Mouse (Mus musculus): ENCODE measurements at regions not wholly inside any gene's neighbourhood (a gene's known extent, or its start where the extent isn't known, plus 50 kb on each side); places are given as distances from the start of the nearest gene placed in this dataset.
A peak's percentile ranks its signal among the peaks of the same experiment; 100 is the strongest.

GRCm38 (mm10) chr1:114456406-114456805 lies 1228.2 kb upstream of the Cntnap5a start:
- DNase-seq (ENCODE audit: low spot score in 2 of 2): no peak

DNA sequence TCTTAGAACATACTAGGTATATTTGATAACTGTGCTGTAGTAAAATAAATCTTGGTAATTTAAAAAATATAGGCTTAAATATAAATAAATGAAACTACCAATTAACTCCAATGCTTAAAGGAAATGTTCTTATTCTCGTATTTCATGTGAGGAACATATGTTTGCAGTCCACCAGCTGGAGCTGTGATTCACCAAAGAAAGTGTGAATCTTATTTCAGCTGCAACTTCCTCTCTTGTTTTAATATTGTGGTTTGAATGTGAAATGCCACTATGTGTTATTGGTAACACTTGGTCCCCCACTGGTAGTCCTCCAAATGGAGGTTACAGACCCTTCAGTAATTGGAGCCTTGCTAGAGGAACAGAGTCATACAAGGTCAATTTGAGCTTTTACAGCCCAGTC lies 1188.1 kb upstream of the Cntnap5a start:
- peak; percentile 3 for DNase-seq (ENCODE audit: low spot score in 2 of 2)

DNA sequence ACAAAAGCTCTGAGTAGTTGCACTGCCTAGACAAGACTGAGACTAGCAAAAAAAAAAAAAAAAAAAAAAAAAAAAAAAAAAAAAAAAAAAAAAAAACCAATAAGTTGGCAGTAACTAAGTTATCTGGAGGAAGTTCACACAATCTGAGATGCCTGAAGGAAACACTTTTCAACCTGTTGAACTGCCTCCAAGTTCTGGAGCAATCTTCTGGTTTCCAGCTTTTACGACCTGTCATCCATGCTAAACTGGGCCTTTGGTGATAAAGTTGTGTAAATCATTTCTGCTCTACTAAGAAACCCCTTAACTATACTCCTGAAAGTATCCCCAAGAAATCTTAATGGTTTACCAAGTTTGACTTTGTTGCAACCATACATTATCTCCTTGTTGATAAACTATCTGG lies 1168.8 kb upstream of the Cntnap5a start:
- no peak for DNase-seq (ENCODE audit: low spot score in 2 of 2)

DNA sequence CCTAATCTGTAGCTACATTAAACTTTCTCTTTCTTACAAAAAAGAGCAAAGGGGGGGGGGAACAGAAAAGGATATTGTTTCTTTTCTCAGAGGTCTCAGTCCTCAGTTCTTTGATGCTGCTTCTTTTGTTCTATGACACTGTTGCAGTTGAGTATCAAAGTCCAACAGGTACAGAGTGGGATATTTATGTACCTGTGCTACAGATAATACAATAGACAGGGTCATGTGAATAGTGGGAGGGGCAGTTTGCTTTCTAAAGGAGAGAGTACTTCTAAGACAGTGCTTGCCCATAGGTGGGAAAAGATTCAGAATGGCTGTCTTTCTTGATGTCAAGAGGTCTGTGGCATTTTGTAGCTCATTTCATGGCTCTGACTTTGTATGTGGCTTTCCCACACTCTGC lies 1164.7 kb upstream of the Cntnap5a start:
- DNase-seq (ENCODE audit: low spot score in 2 of 2): no peak

- no peak for DNase-seq (ENCODE audit: low spot score in 2 of 2)
Measured at GRCm38 (mm10) chr1:114528545-114528944, 1156.0 kb upstream of the Cntnap5a start.

- DNase-seq (ENCODE audit: low spot score in 2 of 2): no peak
Measured at GRCm38 (mm10) chr1:114533881-114534280, 1150.7 kb upstream of the Cntnap5a start.

- no peak for DNase-seq (ENCODE audit: low spot score in 2 of 2)
Measured at GRCm38 (mm10) chr1:114546997-114547396, 1137.6 kb upstream of the Cntnap5a start.

DNA sequence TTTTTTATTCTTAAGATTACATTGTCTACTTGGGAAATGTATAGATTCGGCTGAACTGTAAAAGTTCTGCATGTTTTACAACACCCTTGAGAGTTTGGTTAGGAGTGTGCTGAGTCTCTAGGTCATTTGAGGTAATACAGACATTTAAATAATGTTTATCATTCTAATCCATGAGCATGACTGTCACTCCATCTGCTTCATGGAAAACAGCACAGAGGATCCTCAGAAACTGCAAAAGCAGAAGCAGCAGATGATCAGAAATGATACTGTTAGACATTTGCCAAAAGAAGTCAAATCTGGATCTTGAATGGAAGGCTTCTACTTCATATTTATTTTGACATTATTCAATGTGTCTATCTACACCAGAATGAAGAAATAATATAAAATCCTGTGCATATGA lies 1131.8 kb upstream of the Cntnap5a start:
- DNase-seq (ENCODE audit: low spot score in 2 of 2): no peak

DNA sequence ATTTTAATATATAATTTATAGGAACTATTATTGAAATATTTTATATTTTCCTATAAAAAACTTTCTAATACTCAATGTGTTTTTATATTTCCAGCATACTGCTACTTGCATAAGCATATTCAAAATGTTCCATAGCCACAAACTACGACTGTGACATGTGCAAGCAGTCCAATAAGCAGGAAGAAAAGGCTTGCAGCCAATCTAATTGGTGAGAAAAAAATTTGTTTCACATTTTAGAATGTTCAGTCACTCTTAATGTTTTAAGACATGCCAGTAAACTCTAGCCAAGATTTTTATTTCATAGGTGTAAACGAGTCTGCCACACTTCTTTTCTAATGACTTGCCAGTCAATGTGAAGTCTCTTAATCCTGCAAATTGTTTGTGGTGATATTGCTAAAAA lies 1130.1 kb upstream of the Cntnap5a start:
- no peak for DNase-seq (ENCODE audit: low spot score in 2 of 2)

Data from left cerebral cortex, adult 18-20 months (tissue).